Mouse (Mus musculus) bone marrow, adult 2 months (tissue): ENCODE results near the gene Slc9a2.

Experiments
- CTCF ChIP-seq: fragments of 200-500 bp; IDR thresholded peaks from 2 replicates; pipeline ENCODE4 v1.5.1; 2011; ENCODE audit warnings: low read length, control low read depth; ENCODE audit not compliant: control insufficient read depth, insufficient read depth
- POLR2A ChIP-seq: fragments of 200-500 bp; IDR thresholded peaks from 2 replicates; pipeline ENCODE4 v1.6.1; 2011; ENCODE audit warnings: low read depth, mild to moderate bottlenecking, control low read depth, low read length, borderline replicate concordance; ENCODE audit not compliant: control insufficient read depth

DNA sequence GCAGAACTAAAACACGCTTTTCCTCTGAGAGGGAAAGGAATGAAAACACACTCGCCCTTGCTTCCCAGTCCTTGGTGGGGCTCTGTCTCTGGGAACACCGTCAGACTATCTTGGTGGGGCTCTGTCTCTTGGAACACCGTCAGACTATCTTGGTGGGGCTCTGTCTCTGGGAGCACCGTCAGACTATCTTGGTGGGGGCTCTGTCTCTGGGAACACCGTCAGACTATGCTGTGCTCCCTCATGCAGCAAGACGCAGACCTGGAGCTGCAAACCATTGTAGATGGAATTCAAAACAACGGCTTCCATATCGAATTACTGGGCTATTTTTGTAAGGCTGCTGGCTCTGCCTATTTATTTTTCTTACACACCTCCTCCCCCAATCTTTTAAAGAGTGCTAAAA, 20.9 kb upstream of the Slc9a2 start:
- TF ChIP-seq CTCF (no peak), POLR2A (no peak)
